Mouse (Mus musculus): ENCODE measurements around the gene Mettl2. TPM values are rescaled to one million over a fixed set of nuclear protein-coding genes. Genes with fewer than 3 reads are reported as not detected.
A peak's percentile ranks its signal among the peaks of the same experiment; 100 is the strongest.

The Mettl2 gene
- polyA plus RNA-seq, 1 experiment from 2014 or later = 34.2 TPM

DNA sequence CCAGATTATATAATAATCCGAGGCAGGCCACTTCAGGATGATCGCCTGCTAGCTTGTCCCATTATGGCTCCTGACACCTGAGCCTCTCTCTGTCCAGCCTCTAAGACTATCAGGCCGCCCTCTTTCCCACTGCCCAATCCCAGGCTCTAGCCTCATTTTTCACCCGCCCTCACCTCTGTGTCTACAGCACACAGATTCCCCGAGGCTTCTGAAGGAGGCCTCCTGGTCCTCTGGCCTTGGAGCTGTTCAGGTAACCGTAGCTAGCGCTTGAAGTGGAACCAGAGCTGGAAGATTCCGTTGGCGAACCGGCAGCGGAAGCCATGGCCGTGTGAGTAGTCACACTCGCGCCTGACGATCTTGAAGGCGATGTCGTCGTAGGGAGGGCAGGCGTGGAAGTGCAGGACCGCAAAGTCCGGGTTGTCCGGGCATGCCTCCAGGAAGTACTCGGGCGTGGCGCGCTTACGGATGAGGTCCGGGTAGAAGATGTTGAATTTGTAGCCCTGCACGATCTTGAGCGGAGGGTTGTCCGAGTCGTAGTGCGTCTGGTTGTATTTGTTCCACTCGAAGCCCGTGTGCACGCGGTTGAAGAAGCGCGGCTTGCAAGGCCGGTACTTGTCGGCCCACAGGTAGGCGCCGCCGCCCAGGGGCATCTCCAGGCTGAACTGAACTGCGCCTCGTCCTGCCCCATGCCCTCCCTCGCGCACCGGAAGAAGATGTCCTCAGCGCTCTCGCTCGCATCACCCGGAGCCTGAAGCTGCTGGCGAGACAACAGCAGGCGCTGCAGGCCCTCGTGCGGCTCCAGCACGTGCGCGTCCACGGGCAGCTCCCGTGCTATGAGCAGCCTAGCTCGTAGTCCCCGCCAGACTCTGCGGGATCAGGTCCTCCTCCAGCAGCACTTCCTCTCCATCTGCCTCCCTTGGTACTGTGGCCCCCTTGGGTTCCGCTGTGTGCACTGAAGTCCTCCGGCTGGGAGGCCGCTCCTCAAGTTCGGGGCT, 38.6 kb downstream of the Mettl2 start:
- Histone ChIP-seq H3K36me3 (ENCODE audit: control insufficient read depth, insufficient read depth, low read length) (no peaks in the 10 kb centered on the region), H3K4me3 (ENCODE audit: low read length) (no peak overlapping the region), H3K9me3 (ENCODE audit: control insufficient read depth, low read length) (peaks cover 15% of the 10 kb centered on the region; the same call in 1 of the 2 replicates), H3K27me3 (replicated peaks; ENCODE audit: control insufficient read depth, insufficient read depth, low read length) (no peaks in the 10 kb centered on the region), H3K27ac (ENCODE audit: low read length) (no peak overlapping the region), H3K9ac (ENCODE audit: low read depth, low read length) (no peak overlapping the region), H3K4me2 (ENCODE audit: low read depth, low read length) (no peak overlapping the region), H3K4me1 (ENCODE audit: control insufficient read depth, insufficient read depth, low read length) (no peaks in the 10 kb centered on the region)
- WGBS = 79% methylated on average over 69 of the region's 69 CpGs
- no peak for ATAC-seq

DNA sequence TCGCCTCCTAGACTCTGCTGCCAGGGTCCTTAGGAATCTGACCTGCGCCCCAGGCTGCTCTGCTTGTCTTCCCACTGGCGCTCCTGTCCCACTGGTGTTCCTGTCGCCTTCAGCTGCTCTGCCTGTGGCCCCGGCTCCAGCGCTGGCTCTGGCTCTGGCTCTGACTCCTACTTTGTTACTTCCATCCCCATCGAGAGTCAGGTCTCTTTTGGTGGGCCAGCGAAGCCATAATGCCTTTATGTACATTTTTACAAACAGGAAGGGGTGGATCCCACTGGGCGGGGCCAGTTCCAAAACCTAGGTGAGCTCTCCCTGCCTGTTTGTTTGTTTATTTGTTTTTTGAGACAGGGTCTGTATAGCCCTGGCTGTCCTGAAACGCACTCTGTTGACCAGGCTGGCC, 40.6 kb downstream of the Mettl2 start:
- Histone ChIP-seq H3K27me3 (replicated peaks; ENCODE audit: control insufficient read depth, insufficient read depth, low read length) (no peaks in the 10 kb centered on the region), H3K4me2 (ENCODE audit: low read depth, low read length) (no peak overlapping the region), H3K9ac (ENCODE audit: low read depth, low read length) (no peak overlapping the region), H3K36me3 (ENCODE audit: control insufficient read depth, insufficient read depth, low read length) (no peaks in the 10 kb centered on the region), H3K9me3 (ENCODE audit: control insufficient read depth, low read length) (peaks cover 15% of the 10 kb centered on the region; the same call in 1 of the 2 replicates), H3K27ac (ENCODE audit: low read length) (no peak overlapping the region), H3K4me1 (ENCODE audit: control insufficient read depth, insufficient read depth, low read length) (no peaks in the 10 kb centered on the region), H3K4me3 (ENCODE audit: low read length) (no peak overlapping the region)
- WGBS = 89% methylated on average over 10 of the region's 10 CpGs
- no peak for ATAC-seq

DNA sequence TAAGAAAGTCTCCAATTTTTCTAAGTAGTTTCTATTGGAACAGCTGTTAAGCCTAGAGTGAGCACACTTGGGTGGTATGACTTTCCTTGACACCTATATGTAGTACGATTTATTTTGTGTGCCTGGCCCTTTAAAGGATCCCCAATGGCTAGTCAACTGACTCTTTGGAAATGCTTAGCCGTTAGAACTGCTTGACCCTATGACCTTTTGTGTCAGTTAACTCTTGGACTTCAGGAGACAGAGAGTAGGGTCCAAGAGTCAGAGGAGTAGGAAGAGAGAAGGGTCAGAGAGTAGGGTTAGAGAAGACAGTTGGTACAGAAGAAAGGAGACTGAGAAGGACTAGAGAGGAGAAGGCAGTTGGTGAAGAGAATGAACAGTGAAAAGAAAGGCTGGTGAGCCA, 52.3 kb downstream of the Mettl2 start, which contains the start of gene Tlk2:
Tlk2 (plus strand) TSS at position 292 of the 400 bp plus-strand sequence.
- WGBS = 49% methylated on average over 2 of the region's 2 CpGs
- Histone ChIP-seq H3K27me3 (replicated peaks; ENCODE audit: control insufficient read depth, insufficient read depth, low read length) (no peaks in the 10 kb centered on the region), H3K9me3 (ENCODE audit: control insufficient read depth, low read length) (no peaks in the 10 kb centered on the region), H3K36me3 (ENCODE audit: control insufficient read depth, insufficient read depth, low read length) (no peaks in the 10 kb centered on the region), H3K4me1 (ENCODE audit: control insufficient read depth, insufficient read depth, low read length) (peaks cover 15% of the 10 kb centered on the region), H3K4me3 (ENCODE audit: low read length) (peak within 1 kb of the TSS; percentile 98; the same call in 1 of the 2 replicates), H3K27ac (ENCODE audit: low read length) (no peak within 1 kb of the TSS), H3K9ac (ENCODE audit: low read depth, low read length) (no peak within 1 kb of the TSS), H3K4me2 (ENCODE audit: low read depth, low read length) (peak within 1 kb of the TSS; percentile 87; the same call in 1 of the 2 replicates)
- no peak for ATAC-seq

DNA sequence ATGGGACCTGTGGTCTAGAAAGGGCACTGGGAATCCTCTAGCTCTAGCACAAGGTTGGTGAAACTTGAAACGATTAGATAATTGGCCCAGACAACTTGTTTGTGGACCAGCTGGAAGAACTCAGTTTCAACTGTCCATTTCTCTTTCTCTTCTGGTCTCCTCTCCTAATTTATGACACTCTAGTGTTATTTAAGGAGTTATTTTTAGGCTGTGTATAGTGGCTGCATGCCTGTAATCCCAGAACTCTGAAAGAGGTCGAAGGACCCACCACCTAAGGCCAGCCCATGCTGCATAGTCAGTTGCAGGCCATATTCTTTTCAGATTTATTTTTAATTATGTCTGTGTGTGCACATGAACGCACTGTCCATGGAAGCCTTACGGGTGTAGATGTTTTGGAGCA, 53.3 kb downstream of the Mettl2 start:
- H3K36me3 ChIP-seq (ENCODE audit: control insufficient read depth, insufficient read depth, low read length) = peaks cover 2% of the 10 kb centered on the region
- H3K27me3 ChIP-seq (replicated peaks; ENCODE audit: control insufficient read depth, insufficient read depth, low read length) = no peaks in the 10 kb centered on the region
- peak overlapping the region; percentile 100; the same call in 1 of the 2 replicates for H3K9ac ChIP-seq (ENCODE audit: low read depth, low read length)
- WGBS = 73% methylated on average over 4 of the region's 4 CpGs
- peak overlapping the region; percentile 87 for H3K4me2 ChIP-seq (ENCODE audit: low read depth, low read length)
- no peaks in the 10 kb centered on the region for H3K9me3 ChIP-seq (ENCODE audit: control insufficient read depth, low read length)
- no peak for ATAC-seq
- H3K27ac ChIP-seq (ENCODE audit: low read length) = no peak overlapping the region
- H3K4me1 ChIP-seq (ENCODE audit: control insufficient read depth, insufficient read depth, low read length) = peaks cover 15% of the 10 kb centered on the region
- peak overlapping the region; percentile 98 for H3K4me3 ChIP-seq (ENCODE audit: low read length)

DNA sequence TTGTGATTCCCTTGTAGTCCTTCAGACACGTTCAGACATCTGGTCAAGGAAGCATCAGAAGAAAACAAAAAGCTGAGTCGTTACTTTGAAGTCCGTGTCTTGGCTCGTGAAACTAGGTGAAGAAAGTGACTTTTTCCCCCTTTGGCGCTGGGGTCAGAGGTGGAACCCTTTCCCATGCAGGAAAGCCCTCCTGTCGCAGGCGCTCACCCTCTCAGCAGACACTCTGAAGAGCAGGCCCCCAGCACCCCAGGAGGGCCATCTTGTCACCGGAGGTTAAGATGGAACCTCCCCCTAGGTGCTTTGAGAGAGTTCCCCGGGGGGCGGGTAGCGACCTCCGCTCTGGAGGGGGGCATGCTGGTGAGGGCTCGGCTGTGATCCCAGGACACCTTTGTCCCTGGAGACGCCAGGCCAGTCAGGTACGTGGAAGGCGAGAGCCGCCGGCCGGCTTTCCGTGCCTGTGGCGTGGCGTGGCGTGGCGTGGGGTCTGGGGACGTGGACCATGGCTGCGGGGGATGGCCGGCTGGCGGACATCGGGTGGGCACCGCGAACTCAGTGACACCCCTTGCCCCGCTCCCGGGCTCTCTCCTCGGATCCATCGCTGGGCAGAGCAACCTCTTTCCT, 54.4 kb downstream of the Mettl2 start:
- Histone ChIP-seq H3K9ac (ENCODE audit: low read depth, low read length) (peak overlapping the region; percentile 100), H3K27me3 (replicated peaks; ENCODE audit: control insufficient read depth, insufficient read depth, low read length) (no peaks in the 10 kb centered on the region), H3K27ac (ENCODE audit: low read length) (peak overlapping the region; percentile 95), H3K4me3 (ENCODE audit: low read length) (peak overlapping the region; percentile 98), H3K4me2 (ENCODE audit: low read depth, low read length) (peak overlapping the region; percentile 87), H3K4me1 (ENCODE audit: control insufficient read depth, insufficient read depth, low read length) (peaks cover 15% of the 10 kb centered on the region), H3K36me3 (ENCODE audit: control insufficient read depth, insufficient read depth, low read length) (peaks cover 6% of the 10 kb centered on the region), H3K9me3 (ENCODE audit: control insufficient read depth, low read length) (no peaks in the 10 kb centered on the region)
- under 1% methylated on average over 35 of the region's 35 CpGs for WGBS
- no peak for ATAC-seq

DNA sequence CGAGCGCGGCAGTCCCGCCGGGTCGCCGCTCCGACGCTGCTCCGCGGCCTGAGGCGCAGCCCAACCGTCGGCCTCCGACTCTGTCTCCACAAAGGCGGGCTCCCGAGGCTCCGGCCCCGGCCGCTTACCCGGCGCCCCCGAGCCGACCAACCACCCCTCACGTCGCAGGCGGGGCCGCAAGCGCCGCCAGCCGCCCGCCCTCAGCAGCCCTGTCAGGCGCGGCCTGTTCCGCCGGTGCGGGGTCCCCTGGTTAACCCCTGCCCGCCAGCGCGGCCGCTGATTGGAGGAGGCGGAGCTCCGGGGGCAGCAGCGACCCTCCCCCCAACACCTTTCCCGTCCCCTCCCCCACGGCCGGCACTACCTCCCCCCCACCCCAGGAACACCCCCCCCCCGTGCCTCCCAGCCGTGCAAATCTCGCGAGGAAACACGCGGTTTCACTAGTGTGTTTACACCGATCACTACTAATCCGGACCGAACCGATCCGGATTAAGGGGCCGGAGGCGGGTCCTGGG, 55.0 kb downstream of the Mettl2 start:
- Histone ChIP-seq H3K27ac (ENCODE audit: low read length) (peak overlapping the region; percentile 95), H3K27me3 (replicated peaks; ENCODE audit: control insufficient read depth, insufficient read depth, low read length) (no peaks in the 10 kb centered on the region), H3K4me2 (ENCODE audit: low read depth, low read length) (peak overlapping the region; percentile 87), H3K9me3 (ENCODE audit: control insufficient read depth, low read length) (no peaks in the 10 kb centered on the region), H3K36me3 (ENCODE audit: control insufficient read depth, insufficient read depth, low read length) (peaks cover 6% of the 10 kb centered on the region), H3K4me1 (ENCODE audit: control insufficient read depth, insufficient read depth, low read length) (peaks cover 15% of the 10 kb centered on the region), H3K9ac (ENCODE audit: low read depth, low read length) (peak overlapping the region; percentile 100), H3K4me3 (ENCODE audit: low read length) (peak overlapping the region; percentile 98)
- ATAC-seq = peak; percentile 98
- WGBS = under 1% methylated on average over 46 of the region's 60 CpGs

DNA sequence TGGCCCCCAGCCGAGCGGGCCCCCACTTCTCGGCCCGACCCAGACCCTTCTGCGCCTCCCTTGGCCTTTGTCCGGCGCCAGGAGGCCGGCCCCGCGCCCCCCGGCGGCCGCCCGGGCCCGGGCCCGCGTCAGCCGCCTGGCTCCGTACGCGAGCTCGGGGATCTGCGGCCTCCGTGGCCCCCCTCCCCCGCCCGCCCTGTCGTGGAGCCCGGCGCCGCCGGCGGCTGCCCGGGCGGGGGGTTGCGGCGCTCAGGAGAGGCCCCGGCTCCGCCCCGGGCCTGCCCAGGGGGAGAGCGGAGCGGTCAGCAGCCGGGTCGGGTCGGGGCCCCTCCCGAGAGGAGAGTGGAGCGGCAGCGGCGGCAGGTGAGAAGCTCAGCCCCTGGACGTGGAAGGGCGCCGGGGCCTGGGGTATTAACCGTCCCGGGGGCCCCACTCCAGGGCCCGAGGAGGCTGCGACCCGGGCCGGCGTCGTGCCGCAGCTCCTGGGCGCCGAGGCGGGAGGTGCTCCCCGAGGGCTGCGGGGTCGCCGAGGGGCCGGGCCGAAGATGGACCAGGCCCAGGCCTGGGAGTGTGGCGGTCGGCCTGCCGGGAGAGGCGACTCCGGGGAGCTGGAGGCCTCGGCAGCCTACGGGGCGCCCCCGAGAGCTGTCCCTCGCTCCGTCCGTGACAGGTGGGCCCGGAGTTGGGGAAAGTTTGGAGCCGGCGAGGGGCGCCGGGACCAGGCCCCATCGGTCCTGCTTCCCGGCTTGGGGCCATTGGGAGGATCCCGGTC, 55.6 kb downstream of the Mettl2 start:
- Histone ChIP-seq H3K4me3 (ENCODE audit: low read length) (peak overlapping the region; percentile 98), H3K4me1 (ENCODE audit: control insufficient read depth, insufficient read depth, low read length) (peaks cover 15% of the 10 kb centered on the region), H3K27ac (ENCODE audit: low read length) (peak overlapping the region; percentile 90), H3K9ac (ENCODE audit: low read depth, low read length) (peak overlapping the region; percentile 100), H3K4me2 (ENCODE audit: low read depth, low read length) (peak overlapping the region; percentile 48), H3K36me3 (ENCODE audit: control insufficient read depth, insufficient read depth, low read length) (peaks cover 6% of the 10 kb centered on the region), H3K27me3 (replicated peaks; ENCODE audit: control insufficient read depth, insufficient read depth, low read length) (no peaks in the 10 kb centered on the region), H3K9me3 (ENCODE audit: control insufficient read depth, low read length) (no peaks in the 10 kb centered on the region)
- ATAC-seq = peak; percentile 55
- WGBS = 5% methylated on average over 82 of the region's 89 CpGs

DNA sequence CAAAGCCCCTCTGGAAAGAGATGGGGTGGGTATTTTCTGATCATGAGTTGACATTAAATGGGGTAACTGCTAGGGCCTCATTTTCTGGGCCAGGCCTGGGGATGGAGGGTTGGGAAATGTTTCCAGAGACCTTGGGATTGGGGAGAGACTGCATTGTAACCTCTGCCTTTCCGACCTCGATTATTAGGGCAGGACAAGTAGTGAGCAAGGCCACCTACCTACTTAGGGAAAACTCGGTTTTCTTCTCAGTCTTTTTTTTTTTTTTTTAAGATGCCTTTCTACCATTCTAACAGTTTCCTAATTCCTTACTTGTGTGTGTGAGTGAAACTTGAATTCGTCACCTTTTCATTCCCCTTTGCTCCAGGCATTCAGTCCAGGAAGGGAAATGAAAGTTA, 56.2 kb downstream of the Mettl2 start:
- Histone ChIP-seq H3K9me3 (ENCODE audit: control insufficient read depth, low read length) (no peaks in the 10 kb centered on the region), H3K4me2 (ENCODE audit: low read depth, low read length) (peak overlapping the region; percentile 48), H3K4me3 (ENCODE audit: low read length) (peak overlapping the region; percentile 98), H3K9ac (ENCODE audit: low read depth, low read length) (peak overlapping the region; percentile 100), H3K4me1 (ENCODE audit: control insufficient read depth, insufficient read depth, low read length) (peaks cover 15% of the 10 kb centered on the region), H3K27ac (ENCODE audit: low read length) (peak overlapping the region; percentile 90), H3K27me3 (replicated peaks; ENCODE audit: control insufficient read depth, insufficient read depth, low read length) (no peaks in the 10 kb centered on the region), H3K36me3 (ENCODE audit: control insufficient read depth, insufficient read depth, low read length) (peaks cover 6% of the 10 kb centered on the region)
- no peak for ATAC-seq
- WGBS = 5% methylated on average over 4 of the region's 4 CpGs
